Mouse (Mus musculus): ENCODE results near the gene Kcnk15. TPM values are rescaled to one million over a fixed set of nuclear protein-coding genes. Genes with fewer than 3 reads are reported as not detected.

Gene Kcnk15
- polyA plus RNA-seq, 1 experiment from 2014 or later, result not detected

- no peaks in the 10 kb centered on the region for H3K36me3 ChIP-seq
- WGBS, result 79% methylated on average over 6 of the region's 7 CpGs
- H3K9me3 ChIP-seq, result no peaks in the 10 kb centered on the region
- no peak overlapping the region for H3K9ac ChIP-seq (replicated peaks)
- peaks cover 14% of the 10 kb centered on the region; the same call in 1 of the 2 replicates for H3K27me3 ChIP-seq
- H3K4me1 ChIP-seq (replicated peaks), result no peaks in the 10 kb centered on the region; the same call in 1 of the 2 replicates
- no peak for ATAC-seq (ENCODE audit: insufficient number of reproducible peaks, insufficient read depth, low FRiP score, low TSS enrichment, low read depth)
- H3K4me3 ChIP-seq (replicated peaks), result no peak overlapping the region
- H3K27ac ChIP-seq, result no peak overlapping the region
- H3K4me2 ChIP-seq, result no peak overlapping the region
Observed at GRCm38 (mm10) chr2:163875484-163875883, 22.0 kb downstream of the Kcnk15 start.

GRCm38 (mm10) chr2:163876830-163877498 lies 23.5 kb downstream of the Kcnk15 start:
- H3K4me3 ChIP-seq (replicated peaks), result no peak overlapping the region
- no peaks in the 10 kb centered on the region for H3K9me3 ChIP-seq
- no peak overlapping the region for H3K27ac ChIP-seq
- H3K4me2 ChIP-seq, result no peak overlapping the region
- peaks cover 14% of the 10 kb centered on the region; the same call in 1 of the 2 replicates for H3K27me3 ChIP-seq
- ATAC-seq (ENCODE audit: insufficient number of reproducible peaks, insufficient read depth, low FRiP score, low TSS enrichment, low read depth), result no peak
- H3K36me3 ChIP-seq, result no peaks in the 10 kb centered on the region
- H3K4me1 ChIP-seq (replicated peaks), result no peaks in the 10 kb centered on the region
- 77% methylated on average over 14 of the region's 14 CpGs for WGBS
- no peak overlapping the region for H3K9ac ChIP-seq (replicated peaks)

- no peaks in the 10 kb centered on the region for H3K4me1 ChIP-seq (replicated peaks)
- H3K4me3 ChIP-seq (replicated peaks), result no peak overlapping the region
- ATAC-seq (ENCODE audit: insufficient number of reproducible peaks, insufficient read depth, low FRiP score, low TSS enrichment, low read depth), result no peak
- no peaks in the 10 kb centered on the region for H3K9me3 ChIP-seq
- no peak overlapping the region for H3K9ac ChIP-seq (replicated peaks)
- peaks cover 11% of the 10 kb centered on the region; the same call in 1 of the 2 replicates for H3K27me3 ChIP-seq
- no peaks in the 10 kb centered on the region for H3K36me3 ChIP-seq
- no peak overlapping the region for H3K4me2 ChIP-seq
- no peak overlapping the region for H3K27ac ChIP-seq
- 88% methylated on average over 6 of the region's 6 CpGs for WGBS
Observed at GRCm38 (mm10) chr2:163880891-163881290, 27.4 kb downstream of the Kcnk15 start.

GRCm38 (mm10) chr2:163882859-163883652 lies 29.6 kb downstream of the Kcnk15 start:
- no peak overlapping the region for H3K4me3 ChIP-seq (replicated peaks)
- no peaks in the 10 kb centered on the region for H3K36me3 ChIP-seq
- no peaks in the 10 kb centered on the region for H3K4me1 ChIP-seq (replicated peaks)
- H3K27ac ChIP-seq, result no peak overlapping the region
- H3K9ac ChIP-seq (replicated peaks), result no peak overlapping the region
- WGBS, result 65% methylated on average over 17 of the region's 17 CpGs
- H3K4me2 ChIP-seq, result no peak overlapping the region
- no peak for ATAC-seq (ENCODE audit: insufficient number of reproducible peaks, insufficient read depth, low FRiP score, low TSS enrichment, low read depth)
- no peaks in the 10 kb centered on the region for H3K9me3 ChIP-seq
- 0 out of 2 replicates have a peak, but pooled peaks cover 7% of the 10 kb centered on the region for H3K27me3 ChIP-seq

- WGBS, result 29% methylated on average over 6 of the region's 6 CpGs
- Histone ChIP-seq H3K4me2 (no peak overlapping the region), H3K27ac (no peak overlapping the region), H3K36me3 (no peaks in the 10 kb centered on the region), H3K9ac (replicated peaks) (no peak overlapping the region), H3K4me1 (replicated peaks) (no peaks in the 10 kb centered on the region), H3K4me3 (replicated peaks) (no peak overlapping the region), H3K27me3 (0 out of 2 replicates have a peak, but pooled peaks cover under 1% of the 10 kb centered on the region), H3K9me3 (no peaks in the 10 kb centered on the region)
- no peak for ATAC-seq (ENCODE audit: insufficient number of reproducible peaks, insufficient read depth, low FRiP score, low TSS enrichment, low read depth)
Observed at GRCm38 (mm10) chr2:163889411-163889810, 36.0 kb downstream of the Kcnk15 start.

- Histone ChIP-seq H3K9ac (replicated peaks) (no peak overlapping the region), H3K36me3 (no peaks in the 10 kb centered on the region), H3K27ac (no peak overlapping the region), H3K4me3 (replicated peaks) (no peak overlapping the region), H3K4me2 (no peak overlapping the region), H3K9me3 (no peaks in the 10 kb centered on the region), H3K4me1 (replicated peaks) (no peaks in the 10 kb centered on the region), H3K27me3 (0 out of 2 replicates have a peak, but pooled peaks cover 8% of the 10 kb centered on the region)
- 63% methylated on average over 11 of the region's 11 CpGs for WGBS
- no peak for ATAC-seq (ENCODE audit: insufficient number of reproducible peaks, insufficient read depth, low FRiP score, low TSS enrichment, low read depth)
Observed at GRCm38 (mm10) chr2:163890586-163890985, 37.1 kb downstream of the Kcnk15 start.

- H3K9me3 ChIP-seq, result no peaks in the 10 kb centered on the region
- ATAC-seq (ENCODE audit: insufficient number of reproducible peaks, insufficient read depth, low FRiP score, low TSS enrichment, low read depth), result no peak
- no peaks in the 10 kb centered on the region for H3K36me3 ChIP-seq
- H3K9ac ChIP-seq (replicated peaks), result no peak overlapping the region
- H3K27me3 ChIP-seq, result 0 out of 2 replicates have a peak, but pooled peaks cover 11% of the 10 kb centered on the region
- H3K4me1 ChIP-seq (replicated peaks), result no peaks in the 10 kb centered on the region
- no peak overlapping the region for H3K4me3 ChIP-seq (replicated peaks)
- 92% methylated on average over 11 of the region's 11 CpGs for WGBS
- H3K27ac ChIP-seq, result no peak overlapping the region
- H3K4me2 ChIP-seq, result no peak overlapping the region
Observed at GRCm38 (mm10) chr2:163891271-163891670, 37.8 kb downstream of the Kcnk15 start.

- Histone ChIP-seq H3K27ac (no peak overlapping the region), H3K4me2 (no peak overlapping the region), H3K4me1 (replicated peaks) (no peaks in the 10 kb centered on the region), H3K27me3 (peaks cover 14% of the 10 kb centered on the region; the same call in 1 of the 2 replicates), H3K9me3 (no peaks in the 10 kb centered on the region), H3K36me3 (no peaks in the 10 kb centered on the region), H3K4me3 (replicated peaks) (no peak overlapping the region), H3K9ac (replicated peaks) (no peak overlapping the region)
- ATAC-seq (ENCODE audit: insufficient number of reproducible peaks, insufficient read depth, low FRiP score, low TSS enrichment, low read depth), result no peak
- WGBS, result 56% methylated on average over 7 of the region's 7 CpGs
Observed at GRCm38 (mm10) chr2:163893446-163894370, 40.3 kb downstream of the Kcnk15 start.

- Histone ChIP-seq H3K4me1 (replicated peaks) (no peaks in the 10 kb centered on the region), H3K27me3 (peaks cover 14% of the 10 kb centered on the region; the same call in 1 of the 2 replicates), H3K4me2 (no peak overlapping the region), H3K4me3 (replicated peaks) (no peak overlapping the region), H3K9me3 (no peaks in the 10 kb centered on the region), H3K27ac (no peak overlapping the region), H3K9ac (replicated peaks) (no peak overlapping the region), H3K36me3 (no peaks in the 10 kb centered on the region)
- no peak for ATAC-seq (ENCODE audit: insufficient number of reproducible peaks, insufficient read depth, low FRiP score, low TSS enrichment, low read depth)
- WGBS, result 49% methylated on average over 2 of the region's 2 CpGs
Observed at GRCm38 (mm10) chr2:163895156-163895555, 41.7 kb downstream of the Kcnk15 start.

- Histone ChIP-seq H3K9me3 (no peaks in the 10 kb centered on the region), H3K36me3 (no peaks in the 10 kb centered on the region), H3K27me3 (peaks cover 17% of the 10 kb centered on the region; the same call in 1 of the 2 replicates), H3K4me2 (no peak overlapping the region), H3K9ac (replicated peaks) (no peak overlapping the region), H3K4me3 (replicated peaks) (no peak overlapping the region), H3K27ac (no peak overlapping the region), H3K4me1 (replicated peaks) (no peaks in the 10 kb centered on the region)
- no peak for ATAC-seq (ENCODE audit: insufficient number of reproducible peaks, insufficient read depth, low FRiP score, low TSS enrichment, low read depth)
- 94% methylated on average over 7 of the region's 7 CpGs for WGBS
Observed at GRCm38 (mm10) chr2:163897026-163897425, 43.6 kb downstream of the Kcnk15 start.
